Mouse (Mus musculus) midbrain, embryonic 13.5 days (tissue): ENCODE results near the gene Acot10. TPM values are rescaled to one million over a fixed set of nuclear protein-coding genes. Genes with fewer than 3 reads are reported as not detected.
A peak's percentile ranks its signal among the peaks of the same experiment; 100 is the strongest.
"Not testable (repeated sequence)": the region's sequence is repeated elsewhere in the genome, so short reads cannot be mapped to it uniquely, and the experiment has no call there.

Experiments
- ATAC-seq: fragments of 200-750 bp; cut with Nextera tagmentation; 2 replicates; pipeline ENCODE4 v1.8.0; 2017; ENCODE audit warnings: mild to moderate bottlenecking, moderate TSS enrichment, moderate library complexity
- H3K27ac ChIP-seq: fragments of 300-500 bp; sonication (generic); 2 replicates; pipeline ENCODE4 v1.5.1; 2015; ENCODE audit warnings: inconsistent platforms, mild to moderate bottlenecking, moderate library complexity
- H3K27me3 ChIP-seq: fragments of 300-500 bp; sonication (generic); 2 replicates; pipeline ENCODE4 v1.6.1; 2015; ENCODE audit warnings: mild to moderate bottlenecking, inconsistent platforms
- H3K36me3 ChIP-seq: fragments of 300-500 bp; sonication (generic); 2 replicates; pipeline ENCODE4 v1.6.1; 2015; ENCODE audit warnings: mild to moderate bottlenecking, inconsistent platforms
- H3K4me1 ChIP-seq: fragments of 300-500 bp; sonication (generic); replicated peaks from 2 replicates; pipeline ENCODE4 v1.6.1; 2015; ENCODE audit warnings: inconsistent platforms
- H3K4me2 ChIP-seq: fragments of 300-500 bp; sonication (generic); replicated peaks from 2 replicates; pipeline ENCODE4 v1.6.1; 2015; ENCODE audit warnings: moderate library complexity, mild to moderate bottlenecking, inconsistent platforms
- H3K4me3 ChIP-seq: fragments of 300-500 bp; sonication (generic); replicated peaks from 2 replicates; pipeline ENCODE4 v1.5.1; 2015; ENCODE audit warnings: mild to moderate bottlenecking, inconsistent platforms
- H3K9ac ChIP-seq: fragments of 300-500 bp; sonication (generic); replicated peaks from 2 replicates; pipeline ENCODE4 v1.6.1; 2015; ENCODE audit warnings: mild to moderate bottlenecking, inconsistent platforms
- H3K9me3 ChIP-seq: fragments of 300-500 bp; sonication (generic); 2 replicates; pipeline ENCODE4 v1.6.1; 2016; ENCODE audit warnings: mild to moderate bottlenecking, inconsistent platforms
- WGBS: fragments of 180-500 bp; shearing (Covaris S2); methylation state at CpG from one replicate; pipeline ENCODE4 v1.1.7; 2015; 5-methylcytosine and 5-hydroxymethylcytosine counted together
- polyA plus RNA-seq: library from polyadenylated mRNA; unstranded; fragments of >200 nt; fragmentation: Nextera tagmentation; extraction: Ambion mirVana; gene quantifications from 2 replicates; pipeline ENCODE4 v1.2.1, GENCODE M21; 2015

The Acot10 gene
- 0.15 and 0.18 TPM in 2 replicates for polyA plus RNA-seq

DNA sequence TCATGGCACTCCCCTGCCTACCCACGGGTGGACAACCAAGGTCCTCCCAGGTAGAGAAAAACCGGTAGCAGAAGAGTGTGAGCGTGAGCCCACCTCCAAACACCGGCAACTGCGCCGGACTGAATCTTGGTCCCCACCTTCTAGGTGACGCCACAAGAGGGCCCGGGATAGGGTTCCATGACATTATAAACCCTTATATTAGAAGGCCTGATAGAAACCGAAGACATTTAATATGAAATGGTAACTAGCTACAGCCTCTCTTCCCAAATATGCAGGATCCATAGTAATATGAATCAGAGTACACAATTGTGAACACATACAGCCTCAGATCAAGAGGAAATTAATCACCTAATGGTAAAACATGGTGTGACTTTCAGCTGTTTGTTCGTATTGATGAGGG, at the start of gene Acot10:
Acot10 (minus strand) TSS at position 101 of the 400 bp plus-strand sequence.
- 92% methylated on average over 10 of the region's 10 CpGs for WGBS
- H3K4me2 ChIP-seq = no peak within 1 kb of the TSS
- H3K27ac ChIP-seq = no peak within 1 kb of the TSS
- no peaks in the 10 kb centered on the region for H3K9me3 ChIP-seq
- H3K9ac ChIP-seq = no peak within 1 kb of the TSS
- no peak for ATAC-seq
- H3K36me3 ChIP-seq = no peaks in the 10 kb centered on the region
- no peaks in the 10 kb centered on the region for H3K27me3 ChIP-seq
- no peak within 1 kb of the TSS for H3K4me3 ChIP-seq
- no peaks in the 10 kb centered on the region for H3K4me1 ChIP-seq

DNA sequence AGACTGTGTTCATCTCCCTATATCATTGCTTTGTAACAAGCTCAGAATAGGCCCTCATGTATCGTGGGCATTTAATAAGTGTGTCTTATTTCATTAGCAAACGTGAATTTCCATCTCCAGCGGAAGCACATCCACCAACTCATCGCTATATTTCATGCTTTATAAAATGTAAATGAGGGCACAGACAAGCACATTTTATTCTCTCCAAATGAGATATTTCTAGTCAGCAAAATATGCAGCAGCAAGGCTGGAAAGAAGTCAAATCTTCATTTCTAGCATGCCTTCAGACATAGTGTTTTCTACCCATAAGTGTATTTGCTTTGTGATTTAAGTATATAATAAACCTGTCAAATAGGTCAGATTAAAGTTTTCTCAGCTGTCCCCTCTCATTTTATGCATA, 45.3 kb upstream of the Acot10 start:
- Histone ChIP-seq H3K9me3 (no peaks in the 10 kb centered on the region), H3K36me3 (no peaks in the 10 kb centered on the region), H3K4me2 (no peak overlapping the region), H3K27ac (no peak overlapping the region), H3K27me3 (no peaks in the 10 kb centered on the region), H3K4me1 (no peaks in the 10 kb centered on the region), H3K4me3 (no peak overlapping the region), H3K9ac (no peak overlapping the region)
- ATAC-seq = no peak
- 82% methylated on average over 4 of the region's 4 CpGs for WGBS

GRCm38 (mm10) chr15:20696229-20696628, 29.7 kb upstream of the Acot10 start:
- H3K36me3 ChIP-seq = no peaks in the 10 kb centered on the region
- no peaks in the 10 kb centered on the region for H3K27me3 ChIP-seq
- no peak overlapping the region for H3K4me3 ChIP-seq
- no peak overlapping the region for H3K27ac ChIP-seq
- WGBS = 84% methylated on average over 5 of the region's 5 CpGs
- no peak for ATAC-seq
- no peaks in the 10 kb centered on the region for H3K9me3 ChIP-seq
- no peak overlapping the region for H3K9ac ChIP-seq
- no peak overlapping the region for H3K4me2 ChIP-seq
- no peaks in the 10 kb centered on the region for H3K4me1 ChIP-seq

- 63% methylated on average over 5 of the region's 5 CpGs for WGBS
- no peak for ATAC-seq
- Histone ChIP-seq H3K27ac (no peak overlapping the region), H3K4me2 (no peak overlapping the region), H3K36me3 (no peaks in the 10 kb centered on the region), H3K4me1 (no peaks in the 10 kb centered on the region), H3K4me3 (no peak overlapping the region), H3K27me3 (no peaks in the 10 kb centered on the region), H3K9me3 (no peaks in the 10 kb centered on the region), H3K9ac (no peak overlapping the region)
These were observed 17.6 kb upstream of the Acot10 start for GRCm38 (mm10) chr15:20684200-20684599.

DNA sequence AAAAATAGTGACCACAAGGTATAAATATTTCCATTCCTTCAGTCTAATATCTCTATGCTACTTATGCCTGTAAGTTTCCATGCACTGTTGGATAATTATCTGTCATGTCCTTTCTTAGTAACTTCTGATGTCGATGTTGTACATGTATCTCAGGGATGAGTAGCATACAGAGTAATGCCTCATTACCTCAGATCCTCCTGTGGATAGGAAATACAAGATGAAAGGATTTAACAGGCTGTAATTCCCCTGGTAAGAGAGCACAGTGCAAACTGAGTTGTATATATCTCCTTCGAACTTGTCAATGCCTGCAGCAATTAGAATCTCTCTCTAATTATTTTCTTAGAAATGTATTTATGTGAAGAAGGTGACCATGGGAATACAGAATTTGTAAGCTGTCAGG, 16.2 kb upstream of the Acot10 start:
- H3K9ac ChIP-seq = no peak overlapping the region
- no peak overlapping the region for H3K4me3 ChIP-seq
- no peaks in the 10 kb centered on the region for H3K36me3 ChIP-seq
- no peak overlapping the region for H3K4me2 ChIP-seq
- H3K4me1 ChIP-seq = no peaks in the 10 kb centered on the region
- ATAC-seq = peak; percentile 50; the same call in 1 of the 2 replicates
- H3K27ac ChIP-seq = no peak overlapping the region
- WGBS = 63% methylated on average over 2 of the region's 2 CpGs
- no peaks in the 10 kb centered on the region for H3K9me3 ChIP-seq
- H3K27me3 ChIP-seq = no peaks in the 10 kb centered on the region

DNA sequence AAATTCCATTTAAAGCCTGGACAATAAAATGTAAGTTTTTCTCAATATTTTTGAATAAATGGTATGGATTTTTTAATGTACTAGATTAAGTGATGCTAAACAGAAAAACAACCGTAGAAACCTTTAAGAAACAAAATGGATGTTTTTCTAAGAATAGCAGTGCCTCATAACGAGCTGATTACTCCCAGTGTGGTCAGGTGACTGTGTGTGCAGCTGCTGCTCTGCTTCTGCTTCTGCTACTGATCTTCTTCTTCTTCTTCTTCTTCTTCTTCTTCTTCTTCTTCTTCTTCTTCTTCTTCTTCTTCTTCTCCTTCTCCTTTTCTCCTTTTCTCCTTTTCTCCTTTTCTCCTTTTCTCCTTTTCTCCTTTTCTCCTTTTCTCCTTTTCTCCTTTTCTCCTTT, 3.0 kb upstream of the Acot10 start:
- not testable (repeated sequence) for H3K4me3 ChIP-seq, H3K36me3 ChIP-seq, H3K4me1 ChIP-seq, H3K4me2 ChIP-seq, ATAC-seq, H3K9ac ChIP-seq, H3K27me3 ChIP-seq, H3K9me3 ChIP-seq, H3K27ac ChIP-seq
- WGBS = 68% methylated on average over 2 of the region's 2 CpGs

DNA sequence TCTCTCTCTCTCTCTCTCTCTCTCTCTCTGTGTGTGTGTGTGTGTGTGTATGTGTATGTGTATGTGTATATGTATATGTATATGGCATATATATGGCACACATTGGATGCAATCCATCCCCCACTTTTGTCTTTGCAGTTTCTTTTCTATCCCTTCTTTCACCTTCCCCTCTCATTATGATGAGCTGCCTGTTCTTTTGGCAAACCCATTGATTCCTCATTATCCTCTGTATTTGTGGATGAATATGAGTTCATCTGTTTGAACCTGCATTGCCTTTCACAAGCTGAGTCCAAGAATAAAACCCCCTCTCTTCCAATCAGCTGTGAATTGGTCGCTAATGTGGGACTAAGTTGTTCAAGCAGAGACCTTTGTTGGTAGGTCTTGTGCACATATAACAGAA, 1.4 kb upstream of the Acot10 start:
- Histone ChIP-seq H3K36me3 (no peaks in the 10 kb centered on the region), H3K9me3 (no peaks in the 10 kb centered on the region), H3K4me3 (no peak overlapping the region), H3K4me1 (no peaks in the 10 kb centered on the region), H3K4me2 (no peak overlapping the region), H3K27me3 (no peaks in the 10 kb centered on the region), H3K27ac (no peak overlapping the region), H3K9ac (no peak overlapping the region)
- WGBS = 64% methylated on average over 1 of the region's 1 CpGs
- ATAC-seq = no peak

GRCm38 (mm10) chr15:20667350-20667749, 800 bp upstream of the Acot10 start:
- no peak overlapping the region for H3K27ac ChIP-seq
- H3K4me1 ChIP-seq = no peaks in the 10 kb centered on the region
- ATAC-seq = no peak
- no peak overlapping the region for H3K4me2 ChIP-seq
- H3K27me3 ChIP-seq = no peaks in the 10 kb centered on the region
- H3K36me3 ChIP-seq = no peaks in the 10 kb centered on the region
- no peak overlapping the region for H3K9ac ChIP-seq
- H3K4me3 ChIP-seq = no peak overlapping the region
- no peaks in the 10 kb centered on the region for H3K9me3 ChIP-seq

- Histone ChIP-seq H3K4me3 (no peak overlapping the region), H3K4me2 (no peak overlapping the region), H3K4me1 (no peaks in the 10 kb centered on the region), H3K9ac (no peak overlapping the region), H3K27ac (no peak overlapping the region), H3K9me3 (no peaks in the 10 kb centered on the region), H3K27me3 (no peaks in the 10 kb centered on the region), H3K36me3 (no peaks in the 10 kb centered on the region)
- WGBS = 76% methylated on average over 2 of the region's 2 CpGs
- no peak for ATAC-seq
These were observed 6.3 kb downstream of the Acot10 start for GRCm38 (mm10) chr15:20660221-20660620.

- 90% methylated on average over 3 of the region's 3 CpGs for WGBS
- no peaks in the 10 kb centered on the region for H3K27me3 ChIP-seq
- no peak overlapping the region for H3K4me2 ChIP-seq
- H3K27ac ChIP-seq = no peak overlapping the region
- no peaks in the 10 kb centered on the region for H3K4me1 ChIP-seq
- no peak for ATAC-seq
- H3K9me3 ChIP-seq = no peaks in the 10 kb centered on the region
- no peak overlapping the region for H3K4me3 ChIP-seq
- no peaks in the 10 kb centered on the region for H3K36me3 ChIP-seq
- no peak overlapping the region for H3K9ac ChIP-seq
These were observed 23.6 kb downstream of the Acot10 start for GRCm38 (mm10) chr15:20642905-20643414.

- Histone ChIP-seq H3K9me3 (no peaks in the 10 kb centered on the region), H3K27ac (no peak overlapping the region), H3K36me3 (no peaks in the 10 kb centered on the region), H3K27me3 (no peaks in the 10 kb centered on the region), H3K4me3 (no peak overlapping the region), H3K4me1 (no peaks in the 10 kb centered on the region), H3K4me2 (no peak overlapping the region), H3K9ac (no peak overlapping the region)
- ATAC-seq = no peak
- WGBS = 71% methylated on average over 2 of the region's 2 CpGs
These were observed 27.4 kb downstream of the Acot10 start for GRCm38 (mm10) chr15:20639155-20639554.

DNA sequence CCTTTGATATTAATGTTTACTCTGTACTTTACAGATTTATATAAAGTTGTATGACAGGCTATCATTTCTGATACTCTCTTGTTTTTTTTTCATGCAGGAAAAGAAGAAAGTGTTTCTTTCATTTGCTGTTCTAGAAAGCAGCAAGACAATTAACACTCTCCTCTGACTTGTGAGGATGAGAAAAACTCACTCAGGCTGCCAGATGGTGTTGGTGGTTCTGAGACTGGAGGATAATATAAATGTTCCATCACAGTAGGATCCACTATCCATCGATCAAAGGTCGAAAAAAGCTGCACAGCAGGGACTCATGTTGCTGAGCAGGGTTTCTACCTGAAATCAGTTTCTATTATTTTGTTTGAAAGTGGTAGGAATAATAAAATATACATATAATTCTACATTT, 32.0 kb downstream of the Acot10 start:
- Histone ChIP-seq H3K27ac (no peak overlapping the region), H3K4me1 (no peaks in the 10 kb centered on the region), H3K9me3 (no peaks in the 10 kb centered on the region), H3K27me3 (no peaks in the 10 kb centered on the region), H3K4me2 (no peak overlapping the region), H3K4me3 (no peak overlapping the region), H3K36me3 (no peaks in the 10 kb centered on the region), H3K9ac (no peak overlapping the region)
- ATAC-seq = no peak
- 78% methylated on average over 2 of the region's 2 CpGs for WGBS
